Mouse (Mus musculus): ENCODE data around the gene Tesk1.

- TF ChIP-seq JUND (conservative IDR thresholded peaks at IDR 0.05; ENCODE audit: low read depth, low read length) (no peak), MAFK (IDR thresholded peaks at IDR 0.05; ENCODE audit: insufficient replicate concordance, low read length) (no peak), ZC3H11A (IDR thresholded peaks at IDR 0.05; ENCODE audit: low read depth, low read length) (no peak), CHD1 (IDR thresholded peaks at IDR 0.05; ENCODE audit: low read depth, low read length) (no peak)
Observed at GRCm38 (mm10) chr4:43395147-43395546, 46.6 kb upstream of the Tesk1 start.
